Mouse (Mus musculus): Measurements from ENCODE around the gene Lgals7.

Gene Lgals7

DNA sequence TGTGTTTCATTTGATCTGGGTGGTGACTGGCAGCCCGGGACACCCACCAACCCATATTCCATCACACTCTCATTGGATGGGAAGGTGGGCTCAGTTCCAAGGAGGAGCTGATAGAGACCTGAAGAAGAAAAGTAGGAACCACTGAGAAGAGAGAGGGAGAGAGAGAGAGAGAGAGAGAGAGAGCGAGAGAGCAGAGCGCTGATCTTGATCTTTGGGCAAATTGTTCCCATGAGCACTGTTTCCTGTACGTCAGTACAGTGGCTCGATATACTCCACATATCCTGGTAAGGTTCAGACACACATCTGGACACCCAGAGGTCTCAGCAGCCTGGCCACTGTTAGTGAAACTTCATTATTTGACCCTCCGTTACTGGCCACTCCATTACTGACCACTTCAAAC, at the start of gene Lgals7:
TSS of gene Lgals7 (plus strand) at position 314 of the 400 bp plus-strand sequence.
- DNase-seq (ENCODE audit: low spot score) = no peak

DNA sequence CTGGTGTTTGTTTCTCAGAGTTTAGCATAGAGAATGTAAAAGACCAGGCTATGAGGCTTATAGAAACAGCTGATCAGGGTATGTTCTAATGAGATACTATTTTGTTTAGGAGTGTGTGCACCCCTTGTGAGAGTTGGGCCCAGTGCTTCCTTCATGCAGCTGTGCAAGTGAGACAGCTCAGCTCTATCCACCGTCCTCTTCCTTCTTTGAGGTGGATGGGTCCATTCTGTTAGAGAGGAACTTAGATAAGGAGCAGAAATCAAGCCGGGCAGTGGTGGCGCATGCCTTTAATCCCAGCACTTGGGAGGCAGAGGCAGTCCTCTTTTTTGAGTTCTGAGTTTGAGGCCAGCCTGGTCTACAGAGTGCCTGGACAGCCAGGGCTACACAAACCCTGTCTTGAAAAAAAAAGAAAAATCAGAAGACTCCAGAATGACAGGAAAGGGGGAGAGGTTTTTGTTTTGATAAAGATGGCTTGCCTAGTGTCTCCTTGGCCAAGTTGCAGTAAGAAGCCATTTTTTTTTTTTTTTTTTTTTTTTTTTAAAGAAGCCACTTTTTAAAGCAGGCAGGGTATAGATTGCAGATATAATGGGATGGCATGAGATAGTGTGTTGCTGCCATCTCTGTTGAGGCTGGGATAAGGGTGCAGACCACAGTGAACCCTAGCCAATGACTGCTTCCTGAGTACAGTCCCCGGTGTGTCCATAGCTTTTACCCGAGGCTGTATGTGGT, 49.2 kb upstream of the Lgals7 start:
- no peak for DNase-seq (ENCODE audit: low spot score)

DNA sequence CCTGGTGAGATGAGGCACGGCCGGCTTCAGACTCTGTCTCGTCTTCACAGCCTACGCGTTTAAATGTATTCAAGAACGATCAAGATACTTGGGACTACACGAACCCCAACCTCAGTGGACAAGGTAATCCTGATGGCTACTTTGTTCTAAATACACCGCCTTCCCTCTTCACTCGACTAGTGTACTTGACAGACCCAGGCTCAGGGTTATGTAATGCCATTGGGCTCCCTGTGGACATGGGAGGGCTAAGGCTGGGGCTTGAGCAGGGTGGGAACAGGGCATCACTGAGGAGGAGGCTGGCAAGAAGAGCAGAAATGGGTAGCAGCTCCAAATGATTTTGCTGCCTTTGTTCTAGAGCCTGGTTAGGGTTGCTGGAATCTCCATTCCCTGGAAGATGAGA, 48.4 kb upstream of the Lgals7 start:
- no peak for DNase-seq (ENCODE audit: low spot score)

DNA sequence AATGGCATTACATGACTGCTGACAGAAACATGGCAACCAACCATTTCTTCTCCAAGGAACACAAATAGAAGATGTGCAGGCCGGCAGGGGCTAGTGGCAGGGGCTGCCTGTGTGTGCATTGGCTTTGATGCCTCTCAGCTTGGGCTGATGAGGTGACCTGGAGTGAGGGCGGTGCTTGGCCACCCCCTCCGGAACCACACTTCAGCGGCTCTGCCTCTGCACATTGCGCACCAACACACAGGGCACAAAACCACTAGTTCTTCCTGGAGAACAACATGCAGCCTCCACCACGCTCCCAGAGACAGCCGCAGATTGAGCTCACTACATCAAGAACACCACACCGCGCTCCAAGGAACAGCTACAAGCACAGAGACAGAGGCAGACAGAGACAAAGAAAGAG, 47.5 kb upstream of the Lgals7 start:
- DNase-seq (ENCODE audit: low spot score) = no peak

DNA sequence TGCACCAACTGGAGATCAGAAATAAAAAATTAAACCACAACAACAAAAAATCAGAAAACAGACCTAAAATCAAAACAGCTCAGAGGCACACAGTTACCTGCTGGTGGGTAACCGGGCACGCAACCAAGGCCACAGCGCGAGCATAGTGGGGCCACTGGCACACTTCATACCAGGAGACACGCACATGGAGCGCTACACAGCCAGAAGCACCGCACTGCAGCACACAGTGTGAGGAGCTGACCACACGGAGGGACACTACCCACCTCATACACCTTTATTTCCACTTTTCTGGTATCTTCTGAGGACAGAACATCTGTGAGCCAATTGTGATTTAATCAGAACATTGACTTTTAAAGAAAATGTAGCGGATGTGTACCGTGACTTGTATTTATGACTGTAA, 46.7 kb upstream of the Lgals7 start:
- no peak for DNase-seq (ENCODE audit: low spot score)

DNA sequence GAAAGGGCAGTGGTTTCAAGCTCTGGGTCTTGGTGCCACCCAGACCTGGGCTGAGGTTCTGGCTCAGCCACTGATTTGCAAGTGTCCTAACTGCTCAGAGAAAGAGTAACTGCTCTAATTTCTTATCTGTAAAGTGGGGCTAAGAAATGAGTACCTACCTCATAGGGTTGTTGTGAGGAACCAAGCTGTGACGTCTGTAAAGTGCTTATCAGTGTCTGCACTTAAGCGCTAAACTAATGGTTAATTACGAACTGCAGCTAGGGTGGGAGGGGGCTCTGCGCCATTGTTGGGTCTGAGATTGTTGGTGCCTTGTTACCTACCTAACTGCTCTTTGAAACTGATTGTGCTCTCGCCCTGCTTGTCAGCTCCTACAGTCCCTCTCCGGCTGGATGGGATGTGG, 46.1 kb upstream of the Lgals7 start:
- no peak for DNase-seq (ENCODE audit: low spot score)

DNA sequence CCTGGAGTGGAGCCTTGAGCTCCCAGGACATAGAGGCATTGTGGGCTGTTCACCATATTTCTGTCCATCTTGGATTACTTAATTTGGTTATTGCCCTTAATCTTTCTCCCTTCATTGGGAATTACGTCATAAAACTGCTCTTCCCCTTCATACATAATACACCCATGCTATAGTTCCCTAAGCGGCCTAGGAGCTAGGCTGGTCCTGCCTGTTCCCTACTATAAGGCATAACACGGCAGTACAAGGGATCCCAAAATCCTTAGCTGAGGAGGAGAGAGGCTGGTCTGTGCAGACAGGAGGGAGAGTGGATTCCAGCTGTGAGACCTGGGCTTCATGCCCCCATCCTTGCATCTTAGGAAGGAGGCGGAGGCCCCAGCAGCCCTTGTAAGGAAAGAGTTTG, 45.7 kb upstream of the Lgals7 start:
- no peak for DNase-seq (ENCODE audit: low spot score)

DNA sequence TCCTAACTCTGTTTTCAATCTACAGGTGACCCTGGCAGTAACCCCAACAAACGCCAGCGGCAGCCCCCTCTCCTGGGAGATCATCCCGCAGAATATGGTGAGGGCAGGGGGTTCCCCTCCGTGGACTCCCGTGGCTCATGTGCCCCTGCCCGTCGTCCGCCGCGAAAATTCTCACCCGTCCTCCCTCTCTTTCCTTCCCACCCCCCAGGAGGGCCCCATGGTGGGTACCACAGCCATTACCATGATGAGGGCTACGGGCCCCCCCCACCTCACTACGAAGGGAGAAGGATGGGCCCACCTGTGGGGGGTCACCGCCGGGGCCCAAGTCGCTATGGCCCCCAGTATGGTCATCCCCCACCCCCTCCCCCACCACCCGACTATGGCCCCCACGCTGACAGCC, 45.2 kb upstream of the Lgals7 start:
- no peak for DNase-seq (ENCODE audit: low spot score)

DNA sequence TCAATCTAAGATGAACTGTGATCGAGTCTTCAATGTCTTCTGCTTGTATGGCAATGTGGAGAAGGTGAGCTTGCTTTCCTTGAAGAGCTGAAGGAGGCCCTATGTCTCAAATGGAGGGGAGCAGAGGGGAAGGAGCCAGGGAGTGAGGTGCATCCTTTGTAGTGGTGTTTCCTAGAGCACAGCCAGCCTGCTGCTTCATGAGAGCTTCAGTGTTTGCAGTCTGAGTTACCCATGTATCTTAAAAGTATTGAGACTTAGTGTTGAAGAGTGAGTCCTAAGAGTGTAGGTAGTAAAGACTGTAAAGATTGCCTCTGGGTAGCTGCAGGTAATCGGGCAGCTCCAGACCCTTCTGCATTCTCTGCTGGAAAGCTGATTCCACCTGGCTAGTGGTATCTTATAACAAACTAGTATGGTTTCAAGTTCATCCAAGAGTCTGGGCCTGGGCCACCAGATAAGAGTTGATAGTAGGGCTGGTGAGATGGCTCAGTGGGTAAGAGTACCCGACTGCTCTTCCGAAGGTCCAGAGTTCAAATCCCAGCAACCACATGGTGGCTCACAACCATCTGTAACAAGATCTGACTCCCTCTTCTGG, 44.7 kb upstream of the Lgals7 start:
- no peak for DNase-seq (ENCODE audit: low spot score)

DNA sequence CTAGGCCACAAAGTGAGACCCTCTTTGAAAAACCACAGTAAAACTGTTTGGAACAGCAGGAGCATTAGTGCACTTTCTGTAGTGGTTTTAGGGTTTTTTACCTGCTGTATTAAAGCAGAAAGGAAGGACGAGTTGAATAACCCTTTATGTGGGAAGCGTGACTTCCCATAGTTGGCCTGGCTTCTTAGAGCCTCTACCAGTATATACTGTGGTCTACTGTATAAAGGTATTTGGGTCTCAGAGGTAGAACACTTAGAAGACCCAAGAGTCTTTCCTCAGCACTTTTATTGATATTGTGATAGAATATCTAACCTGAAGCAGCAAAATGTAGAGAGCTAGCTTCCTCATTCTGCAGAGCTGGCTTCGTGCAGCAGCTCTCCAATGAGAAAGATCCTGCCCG, 44.1 kb upstream of the Lgals7 start:
- DNase-seq (ENCODE audit: low spot score) = no peak

DNA sequence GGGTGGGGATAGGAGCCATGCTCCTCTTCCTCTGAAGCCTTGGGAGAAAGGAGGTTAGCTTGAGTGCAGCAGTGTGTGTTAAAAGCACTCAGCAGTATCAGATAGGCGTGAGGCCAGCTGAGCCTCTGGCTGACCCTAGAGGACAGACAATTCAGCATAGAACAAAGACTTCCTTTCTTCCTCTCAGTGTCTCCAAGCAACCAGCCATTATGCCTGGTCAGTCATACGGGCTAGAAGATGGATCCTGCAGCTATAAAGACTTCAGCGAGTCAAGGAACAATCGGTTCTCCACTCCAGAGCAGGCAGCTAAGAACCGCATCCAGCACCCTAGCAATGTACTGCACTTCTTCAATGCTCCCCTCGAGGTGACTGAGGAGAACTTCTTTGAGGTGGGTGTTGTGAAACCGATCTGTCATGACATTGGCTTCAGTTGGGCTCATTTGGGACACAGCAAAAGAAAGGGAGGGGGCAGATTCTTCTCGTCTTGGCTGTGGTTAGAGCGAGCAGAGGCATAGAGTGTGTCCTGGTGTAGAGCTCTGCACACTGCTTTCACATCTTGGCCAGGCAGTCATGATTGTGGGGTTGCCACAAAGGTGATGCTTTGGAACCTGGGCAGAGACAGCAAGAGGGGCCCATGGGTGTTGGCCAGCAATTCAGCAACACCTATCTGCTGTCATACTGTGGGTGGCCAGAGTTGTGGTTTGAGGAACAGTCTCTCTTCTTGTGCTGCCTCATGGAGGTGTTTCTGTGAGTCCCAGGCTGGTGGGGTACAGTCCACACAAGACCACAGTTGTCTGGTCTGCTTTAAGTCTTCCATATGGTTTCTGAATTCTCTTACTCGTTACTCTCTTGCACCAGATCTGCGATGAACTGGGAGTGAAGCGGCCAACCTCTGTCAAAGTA, 43.0 kb upstream of the Lgals7 start:
- peak; percentile 44 for DNase-seq (ENCODE audit: low spot score)

DNA sequence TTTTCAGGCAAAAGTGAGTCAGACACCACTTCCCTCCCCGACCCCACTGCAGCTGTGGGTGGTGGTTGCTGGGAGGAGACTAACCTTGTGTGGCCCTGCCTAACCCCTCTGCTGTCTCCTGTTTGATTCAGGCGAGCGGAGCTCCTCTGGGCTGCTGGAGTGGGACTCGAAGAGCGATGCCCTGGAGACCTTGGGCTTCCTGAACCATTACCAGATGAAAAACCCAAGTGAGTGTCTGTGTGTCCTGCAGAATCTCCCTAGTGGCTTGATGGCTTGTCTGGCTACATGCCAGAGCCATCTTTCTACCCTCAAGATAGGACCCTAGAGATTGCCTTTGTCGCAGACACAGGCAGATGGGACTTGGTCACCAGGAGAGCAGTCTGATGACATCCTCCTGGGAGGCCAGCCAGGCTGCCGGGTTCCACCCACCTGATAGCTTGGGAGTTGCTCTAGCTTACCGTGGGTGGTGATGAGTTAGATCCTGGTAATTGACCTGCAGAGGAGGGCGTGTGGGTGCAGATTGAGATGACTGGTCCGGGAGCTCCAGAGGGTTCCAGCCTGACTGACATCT, 42.3 kb upstream of the Lgals7 start:
- peak; percentile 43 for DNase-seq (ENCODE audit: low spot score)

DNA sequence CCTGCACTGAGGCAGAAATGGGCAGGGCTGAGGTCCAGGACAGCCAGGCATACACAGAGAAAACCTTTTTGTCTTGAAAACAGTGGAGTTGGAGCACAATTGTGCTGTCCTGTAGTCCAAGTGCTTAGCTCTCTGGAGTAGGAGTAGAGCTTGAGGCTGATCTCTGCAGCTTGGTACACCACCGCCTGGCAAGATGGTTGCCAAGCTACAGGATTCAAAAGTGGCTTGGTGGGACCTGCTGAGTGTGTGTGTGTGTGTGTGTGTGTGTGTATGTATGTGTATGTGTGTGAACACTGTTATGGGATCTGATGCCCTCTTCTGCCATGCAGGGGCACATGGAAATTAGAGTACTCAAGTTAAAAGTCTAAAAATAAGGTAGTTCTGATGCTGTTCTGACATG, 41.1 kb upstream of the Lgals7 start:
- no peak for DNase-seq (ENCODE audit: low spot score)

DNA sequence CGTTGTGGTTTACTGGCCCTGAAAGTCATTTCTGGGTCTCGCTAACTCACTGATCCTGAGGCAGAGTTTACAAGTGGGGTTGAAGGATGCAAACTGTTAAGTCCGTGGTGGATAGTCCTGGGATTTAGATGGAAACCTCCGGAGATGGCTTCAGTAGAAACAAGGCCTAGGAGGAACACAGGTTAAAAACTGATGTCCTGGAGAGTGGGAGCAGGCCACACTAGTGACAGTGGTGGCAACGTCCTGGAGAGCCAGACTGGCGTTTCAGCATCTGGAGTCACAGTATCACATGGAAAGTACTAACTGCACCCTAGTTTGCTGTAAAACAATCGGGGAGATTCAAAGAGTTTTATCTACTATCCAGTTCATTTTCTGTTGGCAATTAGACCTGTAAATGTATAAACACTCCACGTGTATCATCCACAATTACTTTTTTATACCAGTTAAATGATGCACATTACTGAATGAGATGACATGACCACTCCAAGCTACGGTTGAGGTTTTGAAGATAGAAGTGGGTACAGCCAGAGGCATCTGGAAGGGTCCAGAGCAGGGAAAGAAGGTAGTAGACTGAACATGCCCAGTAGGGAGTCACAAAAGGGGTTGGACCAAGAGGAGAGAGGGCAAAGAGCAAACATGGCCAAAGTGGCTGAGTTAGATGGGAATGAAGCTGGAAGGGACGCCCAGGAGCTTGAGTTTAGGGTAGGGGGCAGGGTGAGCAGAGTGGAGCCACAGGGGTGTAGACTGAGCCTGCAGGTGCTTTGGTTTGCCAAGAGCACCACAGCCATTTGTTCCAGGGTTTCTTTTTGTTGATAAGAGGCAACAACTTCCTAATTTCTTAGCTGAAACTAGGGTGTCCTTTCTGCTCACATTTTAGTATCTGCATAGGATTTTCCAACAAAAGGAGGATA, 40.4 kb upstream of the Lgals7 start:
- peak; percentile 41 for DNase-seq (ENCODE audit: low spot score)

DNA sequence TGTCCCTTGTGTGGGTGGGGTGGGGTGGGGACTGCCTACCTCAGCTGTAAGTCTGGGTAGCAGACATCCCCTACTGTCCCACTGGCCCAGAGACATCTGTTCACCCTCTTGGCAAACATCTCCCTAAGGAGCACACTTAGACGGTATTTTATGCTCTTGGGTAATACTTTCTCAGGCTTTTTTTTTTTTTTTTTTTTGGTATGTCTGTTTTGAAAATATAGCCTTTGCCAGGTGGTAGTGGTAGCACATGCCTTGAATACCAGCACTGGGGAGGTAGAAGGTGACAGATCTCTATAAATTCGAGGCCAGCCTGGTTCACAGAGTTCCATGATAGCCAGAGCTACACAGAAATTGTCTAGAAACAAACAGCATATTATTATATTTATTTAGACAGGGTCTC, 39.7 kb upstream of the Lgals7 start:
- no peak for DNase-seq (ENCODE audit: low spot score)

DNA sequence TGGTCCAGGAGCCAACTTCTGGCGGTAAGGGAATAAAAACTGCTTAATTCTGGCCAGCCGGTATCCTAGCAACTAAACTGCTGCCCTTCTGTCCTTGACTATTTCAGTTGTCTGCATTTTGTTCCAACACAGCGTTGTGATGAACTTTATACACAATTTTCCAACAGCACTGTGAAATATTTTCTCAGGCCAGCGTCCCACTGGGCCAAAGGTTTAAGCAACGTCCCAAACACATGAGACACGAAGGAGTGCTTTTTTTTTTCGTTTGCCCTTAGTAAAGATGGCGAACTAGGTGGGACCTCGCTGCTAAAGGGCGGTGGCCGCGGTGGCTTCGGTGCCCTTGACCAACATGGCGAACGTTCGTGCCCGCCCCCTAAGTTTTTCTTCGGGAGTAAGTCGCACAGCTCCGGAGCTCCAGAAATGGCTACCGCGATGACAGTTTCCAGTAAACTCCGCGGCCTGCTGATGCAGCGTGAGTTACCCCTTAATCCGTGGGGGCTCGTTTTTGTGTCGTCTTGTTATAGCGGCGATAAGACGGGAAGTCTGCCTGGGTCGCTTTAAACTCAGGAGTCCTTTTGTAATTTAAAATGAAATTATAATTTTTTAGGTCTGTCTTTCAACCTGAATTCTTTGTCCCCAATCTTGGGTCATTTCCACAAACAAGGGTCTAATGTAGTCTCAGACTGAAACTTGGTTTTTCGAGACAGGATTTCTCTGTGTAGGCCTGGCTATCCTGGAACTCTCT, 38.5 kb upstream of the Lgals7 start, which contains the start of gene Ech1:
TSS of gene Ech1 (plus strand) at position 277 of the 745 bp plus-strand sequence.
- peak; percentile 99 for DNase-seq (ENCODE audit: low spot score)

DNA sequence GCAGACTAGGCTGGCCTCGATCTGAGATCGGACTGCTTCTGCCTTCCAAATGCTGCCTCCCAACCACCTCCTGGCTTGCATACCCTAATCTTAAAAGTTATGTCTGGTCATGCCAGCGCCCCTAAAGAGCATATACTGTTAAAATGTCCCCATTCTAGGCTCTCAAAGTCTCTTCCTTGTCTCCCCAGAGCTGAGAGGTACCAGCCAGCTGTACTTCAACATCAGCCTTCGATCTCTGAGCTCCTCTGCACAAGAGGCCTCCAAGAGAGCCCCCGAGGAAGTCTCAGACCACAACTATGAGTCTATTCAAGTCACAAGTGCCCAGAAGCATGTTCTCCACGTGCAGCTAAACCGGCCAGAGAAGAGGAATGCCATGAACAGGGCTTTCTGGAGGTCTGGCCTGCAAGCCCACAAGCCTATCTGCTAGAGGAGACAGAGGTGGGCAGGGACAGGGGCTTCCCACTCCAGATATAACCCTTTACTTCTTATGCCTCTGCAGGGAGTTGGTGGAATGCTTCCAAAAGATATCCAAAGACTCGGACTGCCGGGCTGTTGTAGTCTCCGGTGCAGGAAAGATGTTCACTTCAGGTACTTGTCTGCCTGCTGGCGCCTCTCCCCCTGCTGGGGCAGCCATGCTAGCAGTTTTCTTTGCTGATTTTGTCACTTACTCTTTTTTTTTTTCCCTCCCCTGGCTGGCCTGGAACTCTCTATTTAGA, 37.8 kb upstream of the Lgals7 start:
- DNase-seq (ENCODE audit: low spot score) = peak; percentile 56

DNA sequence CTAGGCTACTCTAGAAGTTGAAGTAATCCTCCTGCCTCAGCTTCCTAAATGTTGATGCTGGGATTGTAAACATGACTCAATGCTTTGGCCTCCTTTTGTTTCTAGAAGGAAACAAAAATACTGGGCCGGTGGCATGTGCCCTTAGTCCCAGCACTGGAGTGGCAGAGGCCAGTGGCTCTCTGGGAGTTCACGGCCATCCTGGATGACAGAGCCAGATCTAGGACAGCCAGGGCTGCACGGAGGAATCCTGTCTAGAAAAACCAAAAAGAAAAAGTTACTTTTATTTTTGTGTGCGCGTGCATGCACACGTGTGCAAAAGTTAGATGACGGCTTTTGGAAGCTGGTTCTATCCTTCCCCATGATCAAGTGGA, 37.3 kb upstream of the Lgals7 start:
- DNase-seq (ENCODE audit: low spot score) = no peak

DNA sequence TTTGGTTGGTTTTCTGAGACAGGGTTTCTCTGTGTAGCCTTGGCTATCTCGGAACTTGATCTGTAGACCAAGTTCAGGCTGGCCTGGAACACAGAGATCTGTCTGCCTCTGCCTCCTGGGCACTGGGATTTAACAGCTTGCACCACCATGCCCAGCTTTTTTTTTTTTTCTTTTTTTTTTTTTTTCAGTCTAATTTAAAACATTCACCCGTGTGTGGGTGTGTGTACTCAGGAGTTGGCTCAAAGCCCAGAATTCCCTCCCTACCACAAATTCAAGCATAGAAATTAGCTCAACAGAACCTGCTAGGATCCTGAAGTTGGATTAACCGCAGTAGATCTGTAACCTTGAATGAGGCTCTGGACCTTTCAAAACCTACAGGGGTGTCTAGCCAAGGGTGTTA, 36.3 kb upstream of the Lgals7 start:
- peak; percentile 69 for DNase-seq (ENCODE audit: low spot score)

DNA sequence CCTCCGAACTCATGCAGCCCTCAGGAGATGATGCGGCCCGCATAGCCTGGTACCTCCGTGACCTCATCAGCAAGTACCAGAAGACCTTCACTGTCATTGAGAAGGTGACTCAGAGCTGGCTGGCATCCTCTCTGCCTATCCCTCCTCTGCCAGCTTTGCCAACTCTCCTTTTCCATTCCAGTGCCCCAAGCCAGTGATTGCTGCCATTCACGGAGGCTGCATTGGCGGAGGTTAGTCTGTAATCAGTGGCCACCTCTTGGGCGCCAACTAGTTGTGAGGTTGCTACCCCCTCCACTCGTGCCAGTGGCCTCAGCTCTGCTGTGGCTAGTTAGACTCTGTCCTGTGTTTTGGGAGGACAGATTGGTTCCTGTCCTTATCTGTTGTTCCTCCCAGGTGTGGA, 33.8 kb upstream of the Lgals7 start:
- DNase-seq (ENCODE audit: low spot score) = no peak

All from adipocyte (in vitro differentiated cells).